Comparison of ENCODE assay signal across 9 mouse cellular contexts in genomic region chr7:118103462-118104379, GRCm38 (mm10). TPM values are rescaled to one million over a fixed set of nuclear protein-coding genes. Genes with fewer than 3 reads are reported as not detected.
DNase-seq lines count a peak whose midpoint lies in the region; ATAC-seq lines count a peak whose summit lies in the region.
"Had no signal": no experiment of that assay in that cellular context is flagged by ENCODE, and none has a peak within 500 bp of the region (broad histone marks: within the 10 kb centered on the region; RNA-seq: fewer than 3 reads in every experiment).

No protein-coding gene starts in this region.

- H3K27me3 ChIP-seq in embryonic facial prominence, embryonic 11.5 days (ENCODE audit: control insufficient read depth, insufficient read depth, low read length) = no peaks in the 10 kb centered on the region
- H3K27me3 ChIP-seq in embryonic facial prominence, embryonic 10.5 days (replicated peaks; ENCODE audit: low read depth, poor library complexity, severe bottlenecking) = no peaks in the 10 kb centered on the region
- H3K27me3 ChIP-seq in midbrain, embryonic 11.5 days (ENCODE audit: control insufficient read depth, insufficient read depth, low read length) = no peaks in the 10 kb centered on the region
- no peaks in the 10 kb centered on the region for H3K27me3 ChIP-seq in midbrain, embryonic 14.5 days (ENCODE audit: control insufficient read depth, insufficient read depth, low read length)
- H3K27me3 ChIP-seq in liver, embryonic 12.5 days (replicated peaks) = no peaks in the 10 kb centered on the region

- H3K9ac ChIP-seq in embryonic facial prominence, embryonic 11.5 days (replicated peaks; ENCODE audit: low read length) = no peak overlapping the region
- H3K9ac ChIP-seq in midbrain, embryonic 11.5 days (ENCODE audit: low read length) = no peak overlapping the region
- no peak overlapping the region for H3K9ac ChIP-seq in midbrain, embryonic 14.5 days (replicated peaks; ENCODE audit: low read length)
- H3K9ac ChIP-seq in liver, embryonic 12.5 days = no peak overlapping the region

- intact Hi-C loops in left cerebral cortex, postnatal 4 days (cut with DNase I) = loop anchor here (5.0 kb wide), 2 partner anchors 721 to 1401 kb away; partner anchors contain the start of gene Xylt1

- WGBS in embryonic facial prominence, embryonic 11.5 days = 43% methylated on average over 5 of the region's 5 CpGs
- 44% methylated on average over 5 of the region's 5 CpGs for WGBS in embryonic facial prominence, embryonic 10.5 days
- 49% methylated on average over 5 of the region's 5 CpGs for WGBS in midbrain, embryonic 11.5 days
- 48% methylated on average over 5 of the region's 5 CpGs for WGBS in midbrain, embryonic 14.5 days
- 38% methylated on average over 5 of the region's 5 CpGs for WGBS in liver, embryonic 12.5 days (ENCODE audit: insufficient replicate concordance)

- no peak overlapping the region for H3K27ac ChIP-seq in embryonic facial prominence, embryonic 11.5 days (replicated peaks; ENCODE audit: low read depth, low read length)
- H3K27ac ChIP-seq in embryonic facial prominence, embryonic 10.5 days (replicated peaks) = no peak overlapping the region; the same call in 1 of the 2 replicates
- H3K27ac ChIP-seq in midbrain, embryonic 11.5 days (ENCODE audit: low read depth, low read length) = no peak overlapping the region
- no peak overlapping the region for H3K27ac ChIP-seq in midbrain, embryonic 14.5 days (replicated peaks; ENCODE audit: low read depth, low read length)
- peak overlapping the region; percentile 78; the same call in 1 of the 2 replicates for H3K27ac ChIP-seq in liver, embryonic 12.5 days

- peaks cover 11% of the 10 kb centered on the region for H3K36me3 ChIP-seq in embryonic facial prominence, embryonic 11.5 days (replicated peaks; ENCODE audit: control insufficient read depth, insufficient read depth, low read depth, low read length)
- H3K36me3 ChIP-seq in embryonic facial prominence, embryonic 10.5 days (replicated peaks) = peaks cover 44% of the 10 kb centered on the region
- H3K36me3 ChIP-seq in midbrain, embryonic 11.5 days (ENCODE audit: control insufficient read depth, insufficient read depth, low read length) = peaks cover 13% of the 10 kb centered on the region; the same call in 1 of the 2 replicates
- H3K36me3 ChIP-seq in midbrain, embryonic 14.5 days (ENCODE audit: control insufficient read depth, insufficient read depth, low read length) = peaks cover 46% of the 10 kb centered on the region
- peaks cover 51% of the 10 kb centered on the region for H3K36me3 ChIP-seq in liver, embryonic 12.5 days

- H3K4me1 ChIP-seq in embryonic facial prominence, embryonic 11.5 days (ENCODE audit: control insufficient read depth, insufficient read depth, low read length) = no peaks in the 10 kb centered on the region
- peaks cover 6% of the 10 kb centered on the region; the same call in 1 of the 2 replicates for H3K4me1 ChIP-seq in embryonic facial prominence, embryonic 10.5 days
- H3K4me1 ChIP-seq in midbrain, embryonic 11.5 days (ENCODE audit: control insufficient read depth, insufficient read depth, low read length) = no peaks in the 10 kb centered on the region
- H3K4me1 ChIP-seq in midbrain, embryonic 14.5 days (ENCODE audit: control insufficient read depth, insufficient read depth, low read length) = no peaks in the 10 kb centered on the region
- H3K4me1 ChIP-seq in liver, embryonic 12.5 days = peaks cover 60% of the 10 kb centered on the region

- ATAC-seq in embryonic facial prominence, embryonic 11.5 days (replicated peaks; ENCODE audit: insufficient number of reproducible peaks, low FRiP score, low TSS enrichment, low read depth) = peak; percentile 34; the same call in 1 of the 2 replicates
- ATAC-seq in midbrain, embryonic 11.5 days (ENCODE audit: low FRiP score) = peak; percentile 39
- no peak for ATAC-seq in midbrain, embryonic 14.5 days (ENCODE audit: low FRiP score, low TSS enrichment)
- ATAC-seq in liver, embryonic 12.5 days = peak; percentile 48

- no peak overlapping the region for H3K4me3 ChIP-seq in embryonic facial prominence, embryonic 11.5 days (ENCODE audit: low read depth, low read length)
- no peak overlapping the region for H3K4me3 ChIP-seq in embryonic facial prominence, embryonic 10.5 days
- no peak overlapping the region for H3K4me3 ChIP-seq in midbrain, embryonic 11.5 days (ENCODE audit: low read depth, low read length)
- H3K4me3 ChIP-seq in midbrain, embryonic 14.5 days (replicated peaks; ENCODE audit: low read depth, low read length) = no peak overlapping the region
- no peak overlapping the region for H3K4me3 ChIP-seq in liver, embryonic 12.5 days

- H3K4me2 ChIP-seq in embryonic facial prominence, embryonic 11.5 days (ENCODE audit: low read depth, low read length) = no peak overlapping the region
- H3K4me2 ChIP-seq in midbrain, embryonic 11.5 days = no peak overlapping the region
- no peak overlapping the region for H3K4me2 ChIP-seq in midbrain, embryonic 14.5 days (ENCODE audit: low read length)
- no peak overlapping the region for H3K4me2 ChIP-seq in liver, embryonic 12.5 days

- no peaks in the 10 kb centered on the region for H3K9me3 ChIP-seq in embryonic facial prominence, embryonic 11.5 days (replicated peaks; ENCODE audit: control insufficient read depth, low read length)
- H3K9me3 ChIP-seq in embryonic facial prominence, embryonic 10.5 days = no peaks in the 10 kb centered on the region
- H3K9me3 ChIP-seq in midbrain, embryonic 11.5 days (ENCODE audit: control insufficient read depth, low read length) = no peaks in the 10 kb centered on the region
- H3K9me3 ChIP-seq in midbrain, embryonic 14.5 days (ENCODE audit: control insufficient read depth, low read length) = no peaks in the 10 kb centered on the region
- no peaks in the 10 kb centered on the region for H3K9me3 ChIP-seq in liver, embryonic 12.5 days (replicated peaks)

- DNase-seq in embryonic facial prominence, embryonic 11.5 days (ENCODE audit: low spot score) = no peak
- DNase-seq in embryonic facial prominence, embryonic 10.5 days (ENCODE audit: low spot score) = no peak
- DNase-seq in midbrain, embryonic 11.5 days (ENCODE audit: low spot score, missing footprints) = peak; percentile 85
- DNase-seq in midbrain, embryonic 14.5 days = no peak
- no peak for DNase-seq in layer of hippocampus, adult 9-11 months
- DNase-seq in c-Kit-positive CD71-positive TER-119-positive erythroid progenitor cells, embryonic 14.5 days (ENCODE audit: low spot score) = no peak
- no peak for DNase-seq in left cerebral cortex, postnatal 4 days
- DNase-seq: cerebellum, postnatal 25 days had no signal

RNA-seq across cellular contexts. Expression of gene Rps15a, which starts 12.3 kb away (rescaled TPM):
- 746 and 753 TPM in 2 replicates for polyA plus RNA-seq in embryonic facial prominence, embryonic 11.5 days (2014; fragmentation: Nextera tagmentation; extraction: Ambion mirVana)
- 678 and 708 TPM in 2 replicates for polyA plus RNA-seq in embryonic facial prominence, embryonic 10.5 days (2016; fragmentation: Nextera tagmentation; extraction: Ambion mirVana)
- polyA plus RNA-seq in midbrain, embryonic 11.5 days (2014; fragmentation: Nextera tagmentation; extraction: Ambion mirVana) = 586 and 691 TPM in 2 replicates
- 492 and 536 TPM in 2 replicates for polyA plus RNA-seq in midbrain, embryonic 14.5 days (2014; fragmentation: Nextera tagmentation; extraction: Ambion mirVana)
- polyA plus RNA-seq in liver, embryonic 12.5 days (2016; fragmentation: Nextera tagmentation; extraction: Ambion mirVana) = 565 and 598 TPM in 2 replicates
- total RNA-seq in left cerebral cortex, postnatal 4 days (2021) = 100 to 1,000 TPM; 738 to 789 TPM

RNA-seq across cellular contexts. Expression of gene Arl6ip1, which starts 25.7 kb away (rescaled TPM):
- 450 and 483 TPM in 2 replicates for polyA plus RNA-seq in embryonic facial prominence, embryonic 11.5 days (2014; fragmentation: Nextera tagmentation; extraction: Ambion mirVana)
- 439 and 453 TPM in 2 replicates for polyA plus RNA-seq in embryonic facial prominence, embryonic 10.5 days (2016; fragmentation: Nextera tagmentation; extraction: Ambion mirVana)
- 494 and 501 TPM in 2 replicates for polyA plus RNA-seq in midbrain, embryonic 11.5 days (2014; fragmentation: Nextera tagmentation; extraction: Ambion mirVana)
- 397 and 417 TPM in 2 replicates for polyA plus RNA-seq in midbrain, embryonic 14.5 days (2014; fragmentation: Nextera tagmentation; extraction: Ambion mirVana)
- polyA plus RNA-seq in liver, embryonic 12.5 days (2016; fragmentation: Nextera tagmentation; extraction: Ambion mirVana) = 254 and 292 TPM in 2 replicates
- total RNA-seq in left cerebral cortex, postnatal 4 days (2021) = 100 to 1,000 TPM; 177 to 189 TPM
